Mouse (Mus musculus): Measurements from ENCODE around the gene Cntn4. TPM values are rescaled to one million over a fixed set of nuclear protein-coding genes. Genes with fewer than 3 reads are reported as not detected.
A peak's percentile ranks its signal among the peaks of the same experiment; 100 is the strongest.
"Not testable (repeated sequence)": the region's sequence is repeated elsewhere in the genome, so short reads cannot be mapped to it uniquely, and the experiment has no call there.

Cntn4 gene
- polyA plus RNA-seq, 1 experiment = 13.2 TPM

DNA sequence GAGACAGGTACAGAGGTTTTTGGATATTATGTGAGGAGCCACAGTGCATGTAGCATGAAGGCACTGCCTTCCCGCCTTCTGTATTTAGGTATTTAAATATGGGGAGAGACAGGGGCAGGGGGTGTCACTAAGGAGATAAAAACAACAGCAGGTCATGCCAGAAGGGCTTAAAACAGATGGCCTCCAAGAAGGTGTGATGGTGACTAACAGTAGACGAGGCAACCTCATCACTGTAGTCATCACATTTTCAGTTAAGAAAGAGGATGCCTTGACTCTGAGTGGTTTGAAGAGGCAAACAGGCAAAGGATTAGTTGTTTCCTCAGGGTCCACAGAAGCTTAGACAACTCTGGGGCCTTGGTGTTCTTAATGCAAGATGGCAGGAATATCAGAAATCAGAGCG is 655.0 kb downstream of the Cntn4 start:
- peak in 1 of 2 experiments; percentile 20 for DNase-seq
- Histone ChIP-seq H3K4me1 (ENCODE audit: control insufficient read depth, insufficient read depth, low read length) (peaks cover 2% of the 10 kb centered on the region; the same call in 1 of the 2 replicates), H3K27me3 (ENCODE audit: control insufficient read depth, insufficient read depth, low read length) (no peaks in the 10 kb centered on the region), H3K4me3 (replicated peaks; ENCODE audit: insufficient read depth, low read depth, low read length) (no peak overlapping the region), H3K27ac (ENCODE audit: insufficient read depth, low read length) (no peak overlapping the region)
- TF ChIP-seq CTCF (IDR thresholded peaks at IDR 0.05; ENCODE audit: borderline replicate concordance, insufficient read depth, low read depth, low read length) = no peak
- no peak for TF ChIP-seq POLR2A (IDR thresholded peaks at IDR 0.05; ENCODE audit: borderline replicate concordance, insufficient read depth, low read length)
- 72% methylated on average over 3 of the region's 3 CpGs for WGBS

DNA sequence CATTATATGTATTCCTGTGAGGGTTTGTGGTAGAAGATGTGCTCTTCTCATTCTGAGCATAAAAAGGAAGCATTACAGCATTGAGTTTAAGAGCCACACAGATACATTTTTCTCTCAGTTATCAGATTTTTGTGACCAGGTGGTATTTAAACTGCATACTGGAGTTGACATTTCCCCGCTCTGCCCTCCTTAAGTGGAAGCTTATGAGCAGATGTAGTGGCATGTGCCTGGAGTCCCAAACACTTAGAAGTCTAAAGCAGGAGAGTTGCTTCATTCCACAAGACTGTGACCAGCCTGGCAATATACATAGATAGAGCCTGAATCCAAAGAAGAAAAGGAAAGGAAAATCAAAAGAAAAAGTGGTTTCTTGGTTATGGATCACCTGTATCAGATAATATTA is 655.5 kb downstream of the Cntn4 start:
- DNase-seq = no peak
- Histone ChIP-seq H3K4me3 (replicated peaks; ENCODE audit: insufficient read depth, low read depth, low read length) (no peak overlapping the region), H3K27ac (ENCODE audit: insufficient read depth, low read length) (no peak overlapping the region), H3K27me3 (ENCODE audit: control insufficient read depth, insufficient read depth, low read length) (no peaks in the 10 kb centered on the region), H3K4me1 (ENCODE audit: control insufficient read depth, insufficient read depth, low read length) (peaks cover 2% of the 10 kb centered on the region; the same call in 1 of the 2 replicates)
- TF ChIP-seq POLR2A (IDR thresholded peaks at IDR 0.05; ENCODE audit: borderline replicate concordance, insufficient read depth, low read length) = no peak
- TF ChIP-seq CTCF (IDR thresholded peaks at IDR 0.05; ENCODE audit: borderline replicate concordance, insufficient read depth, low read depth, low read length) = no peak
- 90% methylated on average over 1 of the region's 1 CpGs for WGBS

DNA sequence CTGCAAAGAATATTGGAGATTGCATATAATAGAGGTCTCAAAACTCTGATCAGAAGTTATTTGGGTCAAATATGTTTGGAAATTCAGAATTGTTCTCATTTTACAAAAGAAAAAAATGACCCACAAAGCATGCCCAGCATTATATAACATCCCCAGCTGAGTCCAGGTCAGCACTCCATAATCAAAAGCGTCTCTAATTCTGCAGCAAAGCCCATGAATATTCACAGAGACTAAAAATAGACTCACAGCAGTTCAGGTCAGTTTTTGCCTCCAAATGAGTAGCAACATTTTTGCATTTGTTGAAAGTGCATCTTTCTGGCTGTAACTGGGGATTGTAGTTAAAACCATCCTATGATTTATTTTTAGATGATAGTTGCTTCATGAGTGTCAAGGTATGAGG is 657.6 kb downstream of the Cntn4 start:
- 19% methylated on average over 1 of the region's 1 CpGs for WGBS
- Histone ChIP-seq H3K4me1 (ENCODE audit: control insufficient read depth, insufficient read depth, low read length) (peaks cover 2% of the 10 kb centered on the region; the same call in 1 of the 2 replicates), H3K27me3 (ENCODE audit: control insufficient read depth, insufficient read depth, low read length) (no peaks in the 10 kb centered on the region), H3K4me3 (replicated peaks; ENCODE audit: insufficient read depth, low read depth, low read length) (no peak overlapping the region), H3K27ac (ENCODE audit: insufficient read depth, low read length) (no peak overlapping the region)
- DNase-seq = peak in 1 of 2 experiments; percentile 55
- TF ChIP-seq CTCF (IDR thresholded peaks at IDR 0.05; ENCODE audit: borderline replicate concordance, insufficient read depth, low read depth, low read length) (no peak), POLR2A (IDR thresholded peaks at IDR 0.05; ENCODE audit: borderline replicate concordance, insufficient read depth, low read length) (no peak)

DNA sequence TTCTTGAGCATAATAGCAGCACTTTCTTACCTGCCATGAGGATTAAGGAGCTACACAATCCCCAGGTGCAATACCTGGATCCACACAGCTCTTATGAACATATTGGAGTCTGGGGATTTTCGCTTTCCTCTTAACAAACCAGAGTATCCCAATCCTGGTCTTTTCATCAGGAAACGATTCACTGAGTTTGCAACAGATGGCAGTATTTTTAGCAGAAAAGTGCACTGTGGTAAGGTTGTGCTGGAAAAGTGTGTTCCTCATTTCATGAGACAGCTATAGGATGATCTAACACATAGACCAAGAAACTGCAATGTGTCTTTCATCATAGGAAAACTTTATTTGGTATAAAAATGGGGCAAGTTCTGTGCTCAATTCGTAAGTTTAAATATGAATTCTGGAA is 659.3 kb downstream of the Cntn4 start:
- Histone ChIP-seq H3K4me1 (ENCODE audit: control insufficient read depth, insufficient read depth, low read length) (peaks cover 2% of the 10 kb centered on the region; the same call in 1 of the 2 replicates), H3K27ac (ENCODE audit: insufficient read depth, low read length) (no peak overlapping the region), H3K4me3 (replicated peaks; ENCODE audit: insufficient read depth, low read depth, low read length) (no peak overlapping the region), H3K27me3 (ENCODE audit: control insufficient read depth, insufficient read depth, low read length) (no peaks in the 10 kb centered on the region)
- DNase-seq = no peak
- WGBS = 76% methylated on average over 3 of the region's 3 CpGs
- TF ChIP-seq POLR2A (IDR thresholded peaks at IDR 0.05; ENCODE audit: borderline replicate concordance, insufficient read depth, low read length) (no peak), CTCF (IDR thresholded peaks at IDR 0.05; ENCODE audit: borderline replicate concordance, insufficient read depth, low read depth, low read length) (no peak)

DNA sequence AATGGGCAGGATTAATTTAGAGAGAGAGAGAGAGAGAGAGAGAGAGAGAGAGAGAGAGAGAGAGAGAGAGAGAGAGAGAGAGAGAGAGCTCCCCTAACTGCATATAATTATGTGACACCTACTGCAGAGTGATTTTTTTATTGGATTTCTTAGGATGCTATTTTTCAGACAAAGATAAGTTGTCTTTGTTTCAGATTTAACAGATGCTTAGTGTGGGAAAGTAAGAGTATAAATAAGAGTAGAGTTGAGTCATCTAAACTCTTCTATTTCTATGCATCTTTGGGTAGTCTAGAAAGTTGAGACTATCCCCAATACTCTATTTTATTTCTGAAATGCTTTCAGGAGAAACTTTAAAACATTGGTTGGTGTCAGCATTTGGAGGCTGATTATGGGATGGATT is 660.4 kb downstream of the Cntn4 start:
- Histone ChIP-seq H3K4me3 (replicated peaks; ENCODE audit: insufficient read depth, low read depth, low read length) (no peak overlapping the region), H3K27ac (ENCODE audit: insufficient read depth, low read length) (no peak overlapping the region), H3K27me3 (ENCODE audit: control insufficient read depth, insufficient read depth, low read length) (no peaks in the 10 kb centered on the region), H3K4me1 (ENCODE audit: control insufficient read depth, insufficient read depth, low read length) (peaks cover 2% of the 10 kb centered on the region; the same call in 1 of the 2 replicates)
- DNase-seq = no peak
- TF ChIP-seq POLR2A (IDR thresholded peaks at IDR 0.05; ENCODE audit: borderline replicate concordance, insufficient read depth, low read length) (no peak), CTCF (IDR thresholded peaks at IDR 0.05; ENCODE audit: borderline replicate concordance, insufficient read depth, low read depth, low read length) (no peak)

DNA sequence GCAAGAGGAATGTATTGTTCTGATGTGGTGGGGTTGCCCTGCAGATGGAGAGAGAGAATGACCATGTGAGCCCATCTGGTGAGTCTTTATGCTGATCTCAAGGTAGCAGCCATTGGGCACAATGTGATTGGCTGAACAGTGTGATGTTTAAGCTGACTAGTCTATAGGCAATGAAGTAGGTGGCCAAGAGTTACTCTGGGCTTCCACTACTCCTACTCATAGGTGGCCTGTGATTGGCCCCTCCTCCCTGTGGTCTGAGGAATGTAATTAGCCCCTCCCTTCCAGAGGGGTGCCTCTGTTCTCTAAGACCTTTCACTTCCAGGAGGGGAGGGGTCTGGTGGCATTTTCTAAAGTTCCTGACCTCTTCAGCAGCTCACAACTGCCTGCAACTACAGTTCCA is 663.7 kb downstream of the Cntn4 start:
- H3K27ac ChIP-seq (ENCODE audit: insufficient read depth, low read length) = no peak overlapping the region
- TF ChIP-seq CTCF (IDR thresholded peaks at IDR 0.05; ENCODE audit: borderline replicate concordance, insufficient read depth, low read depth, low read length) (no peak), POLR2A (IDR thresholded peaks at IDR 0.05; ENCODE audit: borderline replicate concordance, insufficient read depth, low read length) (no peak)
- no peak for DNase-seq
- no peaks in the 10 kb centered on the region for H3K4me1 ChIP-seq (ENCODE audit: control insufficient read depth, insufficient read depth, low read length)
- no peaks in the 10 kb centered on the region for H3K27me3 ChIP-seq (ENCODE audit: control insufficient read depth, insufficient read depth, low read length)
- no peak overlapping the region for H3K4me3 ChIP-seq (replicated peaks; ENCODE audit: insufficient read depth, low read depth, low read length)

DNA sequence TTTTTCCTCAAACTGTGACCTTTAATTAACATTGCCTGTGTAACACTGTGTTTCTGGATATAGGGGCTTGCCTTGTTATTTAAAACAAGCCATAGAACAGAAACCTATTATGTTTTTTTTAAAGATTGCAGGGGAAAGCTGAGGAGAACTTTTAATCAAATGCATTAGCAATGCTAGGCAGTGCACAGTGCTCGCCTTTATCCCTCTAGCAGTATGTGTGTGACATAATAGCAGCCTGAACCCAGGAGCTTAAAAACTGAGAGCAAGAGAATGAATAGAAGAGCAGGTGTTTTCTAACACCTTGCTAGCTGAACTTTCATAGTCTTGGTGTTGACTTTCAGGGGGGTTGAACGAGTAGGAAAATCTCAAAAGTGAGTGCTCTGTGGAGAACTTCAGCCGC is 672.6 kb downstream of the Cntn4 start:
- DNase-seq = no peak
- TF ChIP-seq CTCF (IDR thresholded peaks at IDR 0.05; ENCODE audit: borderline replicate concordance, insufficient read depth, low read depth, low read length) = no peak
- TF ChIP-seq POLR2A (IDR thresholded peaks at IDR 0.05; ENCODE audit: borderline replicate concordance, insufficient read depth, low read length) = no peak
- WGBS = 80% methylated on average over 3 of the region's 3 CpGs
- Histone ChIP-seq H3K4me1 (ENCODE audit: control insufficient read depth, insufficient read depth, low read length) (no peaks in the 10 kb centered on the region), H3K4me3 (replicated peaks; ENCODE audit: insufficient read depth, low read depth, low read length) (no peak overlapping the region), H3K27ac (ENCODE audit: insufficient read depth, low read length) (no peak overlapping the region), H3K27me3 (ENCODE audit: control insufficient read depth, insufficient read depth, low read length) (no peaks in the 10 kb centered on the region)

DNA sequence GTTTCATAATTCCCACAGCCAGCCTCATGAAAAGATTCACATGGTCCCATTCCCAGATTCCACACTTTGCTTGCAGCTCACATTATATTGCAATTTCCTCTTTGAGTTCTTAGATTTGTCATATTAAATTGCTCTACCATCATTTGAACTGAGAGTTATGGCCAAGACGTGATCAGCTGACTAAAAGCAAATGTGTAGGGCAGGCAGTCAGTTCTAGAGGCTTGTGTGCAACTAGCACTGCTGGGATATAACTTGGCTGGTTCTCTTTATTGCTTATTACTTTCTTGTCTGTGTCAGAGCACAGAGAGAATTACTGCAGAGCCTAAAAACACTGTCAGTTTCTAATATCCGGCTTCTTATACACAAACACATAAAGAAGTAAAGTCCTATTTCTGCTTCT is 673.9 kb downstream of the Cntn4 start:
- no peaks in the 10 kb centered on the region for H3K27me3 ChIP-seq (ENCODE audit: control insufficient read depth, insufficient read depth, low read length)
- 86% methylated on average over 2 of the region's 2 CpGs for WGBS
- H3K4me3 ChIP-seq (replicated peaks; ENCODE audit: insufficient read depth, low read depth, low read length) = no peak overlapping the region
- H3K27ac ChIP-seq (ENCODE audit: insufficient read depth, low read length) = no peak overlapping the region
- TF ChIP-seq CTCF (IDR thresholded peaks at IDR 0.05; ENCODE audit: borderline replicate concordance, insufficient read depth, low read depth, low read length) (no peak), POLR2A (IDR thresholded peaks at IDR 0.05; ENCODE audit: borderline replicate concordance, insufficient read depth, low read length) (no peak)
- no peaks in the 10 kb centered on the region for H3K4me1 ChIP-seq (ENCODE audit: control insufficient read depth, insufficient read depth, low read length)
- no peak for DNase-seq

DNA sequence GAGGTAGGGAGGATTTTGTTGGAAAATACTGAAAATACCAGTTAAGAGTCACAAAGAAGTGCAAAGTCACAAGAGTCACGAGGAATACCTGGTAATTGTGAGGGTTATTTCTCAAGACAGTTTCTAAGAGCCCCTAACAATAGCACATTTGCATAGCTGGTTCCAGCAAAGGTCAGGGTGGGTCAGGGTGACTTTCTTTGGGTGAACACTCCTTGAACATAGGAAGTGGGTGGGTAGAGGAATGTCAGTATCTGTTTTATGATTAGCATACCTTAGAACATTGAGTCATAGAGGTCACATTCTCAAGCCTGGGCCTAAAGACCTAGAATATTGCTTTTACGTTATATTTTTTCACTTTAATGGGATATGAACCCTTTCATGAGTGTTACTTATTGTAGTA is 681.3 kb downstream of the Cntn4 start:
- 87% methylated on average over 2 of the region's 2 CpGs for WGBS
- H3K4me1 ChIP-seq (ENCODE audit: control insufficient read depth, insufficient read depth, low read length); H3K4me3 ChIP-seq (replicated peaks; ENCODE audit: insufficient read depth, low read depth, low read length); H3K27ac ChIP-seq (ENCODE audit: insufficient read depth, low read length); H3K27me3 ChIP-seq (ENCODE audit: control insufficient read depth, insufficient read depth, low read length); DNase-seq: not testable (repeated sequence)

All from cerebellum, adult 2 months (tissue).